Mouse (Mus musculus) midbrain, embryonic 10.5 days (tissue): ENCODE data around the gene Cat. TPM values are rescaled to one million over a fixed set of nuclear protein-coding genes. Genes with fewer than 3 reads are reported as not detected.
A peak's percentile ranks its signal among the peaks of the same experiment; 100 is the strongest.

Experiments
- DNase-seq: peaks from one replicate; pipeline ENCODE4 v3.0.0-alpha.2; 2017; ENCODE audit warnings: low spot score
- H3K27ac ChIP-seq: fragments of 300-500 bp; sonication (generic); replicated peaks from 2 replicates; pipeline ENCODE4 v1.5.1; 2016; ENCODE audit warnings: mild to moderate bottlenecking
- H3K27me3 ChIP-seq: fragments of 300-500 bp; sonication (generic); 2 replicates; pipeline ENCODE4 v1.6.1; 2016; ENCODE audit warnings: low read depth, mild to moderate bottlenecking; ENCODE audit not compliant: poor library complexity, severe bottlenecking
- H3K36me3 ChIP-seq: fragments of 300-500 bp; sonication (generic); 2 replicates; pipeline ENCODE4 v1.6.1; 2016; ENCODE audit warnings: mild to moderate bottlenecking, moderate library complexity
- H3K4me1 ChIP-seq: fragments of 300-500 bp; sonication (generic); 2 replicates; pipeline ENCODE4 v1.6.1; 2016
- H3K4me3 ChIP-seq: fragments of 300-500 bp; sonication (generic); 2 replicates; pipeline ENCODE4 v1.5.1; 2016; ENCODE audit warnings: mild to moderate bottlenecking, moderate library complexity
- H3K9me3 ChIP-seq: fragments of 300-500 bp; sonication (generic); replicated peaks from 2 replicates; pipeline ENCODE4 v1.6.1; 2016; ENCODE audit warnings: mild to moderate bottlenecking
- WGBS: fragments of 180-500 bp; shearing (Covaris S2); methylation state at CpG from one replicate; pipeline ENCODE4 v1.1.7; 2016; 5-methylcytosine and 5-hydroxymethylcytosine counted together
- polyA plus RNA-seq: library from polyadenylated mRNA; unstranded; fragments of >200 nt; fragmentation: Nextera tagmentation; extraction: Ambion mirVana; gene quantifications from 2 replicates; pipeline ENCODE4 v1.2.1, GENCODE M21; 2016

Cat gene
- polyA plus RNA-seq, 1 experiment from 2014 or later = 102 TPM

DNA sequence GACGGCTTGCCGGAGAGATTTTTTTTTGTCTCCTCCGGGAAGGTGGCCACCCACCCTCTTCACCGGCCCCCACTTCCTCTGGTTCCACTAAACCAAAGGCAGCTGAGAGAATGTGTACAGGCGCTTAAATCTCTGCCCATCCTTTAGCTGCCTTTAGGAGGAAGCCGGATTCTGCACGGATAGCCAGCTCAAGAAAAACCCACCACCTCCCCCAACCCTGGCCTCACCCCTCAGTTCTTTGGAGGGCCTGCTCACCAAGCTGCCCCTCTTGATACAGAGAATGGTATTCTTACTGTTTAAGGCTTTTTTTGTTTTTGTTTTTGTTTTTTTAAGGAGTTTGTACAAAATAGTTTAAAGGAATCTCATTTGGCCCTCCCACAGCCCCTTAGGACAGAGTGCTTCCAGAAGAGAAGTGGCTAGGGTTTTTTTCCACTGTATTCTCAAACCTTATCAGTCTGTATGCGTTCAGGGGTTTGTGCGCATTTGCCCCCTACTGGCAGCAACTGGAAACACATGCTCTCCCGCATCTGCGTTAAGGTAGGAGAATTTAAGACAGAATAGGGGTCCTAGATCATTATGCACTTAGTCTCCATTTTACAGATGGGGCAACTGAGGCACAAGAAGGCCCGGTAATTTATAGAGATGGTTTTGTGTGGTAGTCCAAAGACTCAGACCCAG, 60.5 kb downstream of the Cat start:
- no peaks in the 10 kb centered on the region for H3K36me3 ChIP-seq
- H3K27ac ChIP-seq = peak overlapping the region; percentile 72
- peaks cover 22% of the 10 kb centered on the region for H3K4me1 ChIP-seq
- 20% methylated on average over 12 of the region's 12 CpGs for WGBS
- H3K4me3 ChIP-seq = peak overlapping the region; percentile 33; the same call in 1 of the 2 replicates
- DNase-seq = peak; percentile 74
- H3K27me3 ChIP-seq = no peaks in the 10 kb centered on the region
- no peaks in the 10 kb centered on the region for H3K9me3 ChIP-seq

- H3K9me3 ChIP-seq = no peaks in the 10 kb centered on the region
- peak overlapping the region; percentile 72 for H3K27ac ChIP-seq
- peaks cover 22% of the 10 kb centered on the region for H3K4me1 ChIP-seq
- no peaks in the 10 kb centered on the region for H3K36me3 ChIP-seq
- DNase-seq = no peak
- H3K4me3 ChIP-seq = peak overlapping the region; percentile 33; the same call in 1 of the 2 replicates
- 50% methylated on average over 12 of the region's 12 CpGs for WGBS
- no peaks in the 10 kb centered on the region for H3K27me3 ChIP-seq
Measured at GRCm38 (mm10) chr2:103423884-103424283, 61.1 kb downstream of the Cat start.

- WGBS = 86% methylated on average over 15 of the region's 15 CpGs
- Histone ChIP-seq H3K27me3 (no peaks in the 10 kb centered on the region), H3K4me1 (peaks cover 12% of the 10 kb centered on the region), H3K36me3 (no peaks in the 10 kb centered on the region), H3K27ac (no peak overlapping the region), H3K4me3 (no peak overlapping the region), H3K9me3 (no peaks in the 10 kb centered on the region)
- DNase-seq = no peak
Measured at GRCm38 (mm10) chr2:103420650-103421507, 64.1 kb downstream of the Cat start.

DNA sequence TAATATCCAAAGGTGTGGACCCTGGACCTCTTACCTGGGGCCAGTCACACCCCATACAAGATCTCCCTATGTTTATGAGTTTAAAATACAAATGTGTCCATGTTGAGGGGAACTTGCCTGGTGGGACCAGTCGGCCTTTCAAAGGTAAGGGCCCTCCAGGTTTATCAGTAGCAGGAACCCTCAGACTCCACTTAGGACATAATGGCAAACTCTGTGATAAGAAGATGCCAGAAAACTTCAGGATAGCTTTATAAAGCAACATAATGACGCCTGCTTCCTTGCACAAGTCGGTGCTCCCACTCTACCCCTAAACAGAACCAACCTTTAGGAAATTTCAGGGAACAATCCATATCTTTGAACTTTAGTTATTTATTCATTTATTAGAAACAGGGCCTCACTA, 69.2 kb downstream of the Cat start:
- no peak overlapping the region for H3K4me3 ChIP-seq
- H3K4me1 ChIP-seq = no peaks in the 10 kb centered on the region
- no peak overlapping the region for H3K27ac ChIP-seq
- no peaks in the 10 kb centered on the region for H3K36me3 ChIP-seq
- H3K9me3 ChIP-seq = no peaks in the 10 kb centered on the region
- no peaks in the 10 kb centered on the region for H3K27me3 ChIP-seq
- no peak for DNase-seq
- 88% methylated on average over 3 of the region's 3 CpGs for WGBS

- Histone ChIP-seq H3K27ac (no peak overlapping the region), H3K27me3 (no peaks in the 10 kb centered on the region), H3K4me3 (no peak overlapping the region), H3K36me3 (no peaks in the 10 kb centered on the region), H3K4me1 (no peaks in the 10 kb centered on the region), H3K9me3 (no peaks in the 10 kb centered on the region)
- DNase-seq = no peak
- 88% methylated on average over 5 of the region's 5 CpGs for WGBS
Measured at GRCm38 (mm10) chr2:103413381-103413780, 71.6 kb downstream of the Cat start.

GRCm38 (mm10) chr2:103411816-103412215, 73.1 kb downstream of the Cat start:
- Histone ChIP-seq H3K36me3 (no peaks in the 10 kb centered on the region), H3K27me3 (no peaks in the 10 kb centered on the region), H3K9me3 (no peaks in the 10 kb centered on the region), H3K4me3 (no peak overlapping the region), H3K27ac (no peak overlapping the region), H3K4me1 (peaks cover 8% of the 10 kb centered on the region)
- WGBS = 83% methylated on average over 3 of the region's 3 CpGs
- DNase-seq = no peak

DNA sequence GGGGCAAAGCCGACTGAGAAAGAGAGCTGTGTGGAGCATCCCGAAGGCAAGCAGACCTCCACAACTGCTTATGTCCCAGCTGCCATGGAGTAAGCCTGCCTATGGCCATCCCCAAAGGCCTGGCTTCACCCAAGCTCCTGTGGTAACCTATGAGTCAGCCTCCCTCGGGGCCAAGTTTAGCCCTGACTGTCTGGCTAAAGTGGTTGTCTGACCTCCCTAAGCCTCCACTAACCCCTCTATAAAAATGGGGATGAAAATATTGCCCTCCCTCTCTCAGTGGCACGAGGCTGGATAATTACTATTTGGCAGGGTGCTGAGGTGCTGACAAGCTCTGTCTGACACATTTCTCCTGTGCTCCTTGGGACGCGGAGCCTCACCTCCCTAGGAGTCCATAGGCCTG, 73.6 kb downstream of the Cat start, which contains the start of gene Elf5:
Gene Elf5, plus strand, starts transcription at position 341 of the 400 bp plus-strand sequence.
- Histone ChIP-seq H3K4me1 (peaks cover 9% of the 10 kb centered on the region), H3K4me3 (no peak within 1 kb of the TSS), H3K9me3 (no peaks in the 10 kb centered on the region), H3K27me3 (no peaks in the 10 kb centered on the region), H3K27ac (no peak within 1 kb of the TSS), H3K36me3 (no peaks in the 10 kb centered on the region)
- DNase-seq = no peak
- WGBS = 87% methylated on average over 6 of the region's 6 CpGs

DNA sequence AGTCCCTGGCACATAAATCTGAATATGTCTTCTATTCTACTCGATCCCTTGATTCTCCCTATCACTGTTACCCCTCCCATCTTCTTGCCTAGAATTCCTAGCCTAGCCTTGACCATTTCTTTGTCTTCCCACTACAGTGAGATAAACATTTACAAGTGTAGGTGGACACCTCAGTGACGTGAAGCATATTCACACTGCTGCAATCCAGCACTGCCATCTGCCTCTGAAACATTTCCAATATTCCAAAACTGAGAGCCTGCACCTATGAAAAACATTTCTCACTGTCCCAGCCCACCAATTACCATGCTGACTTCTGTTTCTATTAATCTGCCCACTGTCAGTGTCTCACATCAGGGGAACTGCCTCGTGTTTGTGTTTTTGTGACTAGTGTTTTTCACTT, 78.7 kb downstream of the Cat start:
- Histone ChIP-seq H3K36me3 (no peaks in the 10 kb centered on the region), H3K27ac (no peak overlapping the region), H3K4me1 (peaks cover 9% of the 10 kb centered on the region), H3K4me3 (no peak overlapping the region), H3K9me3 (no peaks in the 10 kb centered on the region), H3K27me3 (no peaks in the 10 kb centered on the region)
- no peak for DNase-seq
- 82% methylated on average over 3 of the region's 3 CpGs for WGBS

Other genes starting within 250 kb of the Cat start
- gene Ehf, start 181.9 kb downstream of the Cat start, polyA plus RNA-seq = not detected in 2 replicates
- not detected in 2 replicates for gene Elf5, start 73.5 kb downstream of the Cat start, polyA plus RNA-seq
- gene Abtb2, start 81.2 kb upstream of the Cat start, polyA plus RNA-seq = 11.5 and 14.9 TPM in 2 replicates